8 mouse cellular contexts compared by ENCODE assay signal in the genomic region with DNA sequence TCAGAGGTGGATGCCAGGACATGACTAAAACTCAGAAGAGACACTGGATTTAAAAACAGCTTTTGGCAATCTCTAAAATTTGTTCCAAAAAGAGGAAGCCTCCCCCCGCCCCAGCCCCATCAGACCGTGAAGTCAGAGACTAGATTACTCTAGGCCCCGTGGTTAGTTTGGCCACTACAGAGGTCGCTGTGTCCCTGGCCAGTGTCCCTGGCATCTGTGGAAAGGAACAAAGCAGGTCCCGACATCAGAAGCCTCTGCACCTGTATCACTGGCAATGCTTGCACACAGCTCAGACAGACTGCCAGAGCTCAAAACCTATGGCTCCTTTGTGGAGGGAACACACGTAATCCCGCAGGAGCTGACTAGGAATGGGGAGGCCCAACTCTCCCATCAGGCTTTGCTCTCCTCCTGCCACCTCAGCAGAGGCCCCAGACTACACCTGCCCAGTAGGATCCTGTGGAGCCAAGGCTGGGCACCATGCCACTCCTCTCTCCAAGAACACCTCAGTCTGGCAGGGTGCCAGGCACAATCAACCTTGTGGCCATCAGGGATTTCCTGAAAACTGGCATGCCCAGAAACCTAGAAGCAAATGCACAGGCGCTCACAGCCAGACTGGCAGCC. TPM values are rescaled to one million over a fixed set of nuclear protein-coding genes. Genes with fewer than 3 reads are reported as not detected.
DNase-seq lines count a peak whose midpoint lies in the region; ATAC-seq and TF ChIP-seq lines count a peak whose summit lies in the region.

No protein-coding gene starts in this region.

- H3K27ac ChIP-seq in cerebellum, adult 2 months (ENCODE audit: insufficient read depth, low read length), result no peak overlapping the region
- peak overlapping the region; percentile 98 for H3K27ac ChIP-seq in heart, embryonic 16.5 days (ENCODE audit: low read length)
- peak overlapping the region; percentile 71 for H3K27ac ChIP-seq in limb, embryonic 15.5 days
- H3K27ac ChIP-seq in small intestine, adult 2 months (ENCODE audit: insufficient read depth, low read depth, low read length), result peak overlapping the region; percentile 90

- intact Hi-C loops in left cerebral cortex, postnatal 25 days (cut with DNase I), result no loop called here

- no peak for TF ChIP-seq POLR2A in cerebellum, adult 2 months (IDR thresholded peaks at IDR 0.05; ENCODE audit: borderline replicate concordance, insufficient read depth, low read length)
- TF ChIP-seq POLR2A in small intestine, adult 2 months (IDR thresholded peaks at IDR 0.05; ENCODE audit: low read depth, low read length), result no peak

- H3K9ac ChIP-seq in heart, embryonic 16.5 days (ENCODE audit: low read length), result peak overlapping the region; percentile 61
- H3K9ac ChIP-seq in limb, embryonic 15.5 days, result no peak overlapping the region

- peaks cover 9% of the 10 kb centered on the region for H3K4me1 ChIP-seq in cerebellum, adult 2 months (ENCODE audit: control insufficient read depth, insufficient read depth, low read length)
- peaks cover 88% of the 10 kb centered on the region for H3K4me1 ChIP-seq in heart, embryonic 16.5 days (ENCODE audit: control insufficient read depth, insufficient read depth, low read length)
- peaks cover 84% of the 10 kb centered on the region for H3K4me1 ChIP-seq in limb, embryonic 15.5 days
- H3K4me1 ChIP-seq in small intestine, adult 2 months (ENCODE audit: control insufficient read depth, insufficient read depth, insufficient read length, low read length), result peaks cover 47% of the 10 kb centered on the region

- TF ChIP-seq CTCF in cerebellum, adult 2 months (IDR thresholded peaks at IDR 0.05; ENCODE audit: borderline replicate concordance, insufficient read depth, low read depth, low read length), result no peak
- TF ChIP-seq CTCF in small intestine, adult 2 months (IDR thresholded peaks at IDR 0.05; ENCODE audit: extremely low read depth, insufficient read length, insufficient replicate concordance, low read depth, low read length), result peak; percentile 18; the same call in 1 of the 2 replicates

- no peaks in the 10 kb centered on the region for H3K27me3 ChIP-seq in cerebellum, adult 2 months (ENCODE audit: control insufficient read depth, insufficient read depth, low read length)
- no peaks in the 10 kb centered on the region for H3K27me3 ChIP-seq in heart, embryonic 16.5 days (ENCODE audit: control insufficient read depth, insufficient read depth, low read length)
- H3K27me3 ChIP-seq in limb, embryonic 15.5 days, result no peaks in the 10 kb centered on the region
- H3K27me3 ChIP-seq in small intestine, adult 2 months (ENCODE audit: control insufficient read depth, insufficient read depth, low read length), result no peaks in the 10 kb centered on the region

- H3K4me3 ChIP-seq in cerebellum, adult 2 months (replicated peaks; ENCODE audit: insufficient read depth, low read depth, low read length), result no peak overlapping the region
- no peak overlapping the region for H3K4me3 ChIP-seq in heart, embryonic 16.5 days (ENCODE audit: low read length)
- H3K4me3 ChIP-seq in limb, embryonic 15.5 days, result no peak overlapping the region
- H3K4me3 ChIP-seq in small intestine, adult 2 months (ENCODE audit: low read depth, low read length), result no peak overlapping the region

- no peaks in the 10 kb centered on the region for H3K9me3 ChIP-seq in heart, embryonic 16.5 days (replicated peaks; ENCODE audit: control insufficient read depth, low read length)
- no peaks in the 10 kb centered on the region for H3K9me3 ChIP-seq in limb, embryonic 15.5 days

- no peaks in the 10 kb centered on the region for H3K36me3 ChIP-seq in heart, embryonic 16.5 days (ENCODE audit: control insufficient read depth, insufficient read depth)
- H3K36me3 ChIP-seq in limb, embryonic 15.5 days, result 0 out of 2 replicates have a peak, but pooled peaks cover 3% of the 10 kb centered on the region
- H3K36me3 ChIP-seq in small intestine, adult 2 months (ENCODE audit: control insufficient read depth, insufficient read depth, low read length), result no peaks in the 10 kb centered on the region; the same call in 1 of the 2 replicates

- H3K4me2 ChIP-seq in heart, embryonic 16.5 days (ENCODE audit: low read depth, low read length), result peak overlapping the region; percentile 29; the same call in 1 of the 2 replicates
- no peak overlapping the region for H3K4me2 ChIP-seq in limb, embryonic 15.5 days

- peak; percentile 63 for DNase-seq in ovary, adult 18-20 months (ENCODE audit: low spot score)
- DNase-seq in ovary, postnatal 10 days (ENCODE audit: low spot score), result no peak
- DNase-seq in cerebellum, adult 2 months, result peak; percentile 84 to 86
- no peak for DNase-seq in left cerebral cortex, adult 8-10 months (ENCODE audit: low spot score in 2 of 2)
- DNase-seq in left cerebral cortex, postnatal 25 days (ENCODE audit: low spot score in 2 of 2), result no peak

- 12% methylated on average over 8 of the region's 8 CpGs for WGBS in cerebellum, adult 2 months
- WGBS in heart, embryonic 16.5 days, result 43% methylated on average over 8 of the region's 8 CpGs
- WGBS in limb, embryonic 15.5 days, result 59% methylated on average over 8 of the region's 8 CpGs
- 21% methylated on average over 8 of the region's 8 CpGs for WGBS in small intestine, adult 2 months

- no peak for ATAC-seq in heart, embryonic 16.5 days (replicated peaks; ENCODE audit: extremely low read depth, insufficient read depth, low FRiP score)
- ATAC-seq in limb, embryonic 15.5 days (ENCODE audit: insufficient number of reproducible peaks, low FRiP score, low TSS enrichment, low read depth), result no peak

RNA-seq across cellular contexts. Expression of a gene that starts 5.2 kb away (rescaled TPM):
- polyA plus RNA-seq in cerebellum, adult 2 months (2012; rRNA removed), result 5.9 and 6.5 TPM in 2 replicates
- polyA plus RNA-seq in heart, embryonic 16.5 days (2015; fragmentation: Nextera tagmentation; extraction: Ambion mirVana), result 11.4 and 15.2 TPM in 2 replicates
- polyA plus RNA-seq in limb, embryonic 15.5 days (2015; fragmentation: Nextera tagmentation; extraction: Ambion mirVana), result 13.1 and 14.5 TPM in 2 replicates
- 40.6 and 109 TPM in 2 replicates for polyA plus RNA-seq in small intestine, adult 2 months (2012; rRNA removed)
- 10 to 100 TPM; 18.8 to 21.2 (median 19.8) TPM for total RNA-seq in left cerebral cortex, adult 8-10 months (2022)
- total RNA-seq in left cerebral cortex, postnatal 25 days (2021), result 10 to 100 TPM; 18.0 to 20.0 TPM

RNA-seq across cellular contexts. Expression of a gene that starts 5.3 kb away (rescaled TPM):
- 19.8 and 28.0 TPM in 2 replicates for polyA plus RNA-seq in cerebellum, adult 2 months (2012; rRNA removed)
- 48.8 and 49.0 TPM in 2 replicates for polyA plus RNA-seq in heart, embryonic 16.5 days (2015; fragmentation: Nextera tagmentation; extraction: Ambion mirVana)
- polyA plus RNA-seq in limb, embryonic 15.5 days (2015; fragmentation: Nextera tagmentation; extraction: Ambion mirVana), result 57.0 and 61.9 TPM in 2 replicates
- polyA plus RNA-seq in small intestine, adult 2 months (2012; rRNA removed), result 20.0 and 26.4 TPM in 2 replicates
- 10 to 100 TPM; 21.5 to 34.3 (median 25.6) TPM for total RNA-seq in left cerebral cortex, adult 8-10 months (2022)
- total RNA-seq in left cerebral cortex, postnatal 25 days (2021), result 10 to 100 TPM; 18.4 to 20.2 TPM

Comparison
In these comparisons a context has a peak if more than half of its experiments do, and no peak if none do; other contexts are left out.
1. DNase-seq: peak in ovary, adult 18-20 months (single experiment) and cerebellum, adult 2 months (2 of 2); none in ovary, postnatal 10 days (single experiment), left cerebral cortex, adult 8-10 months (0 of 2) and left cerebral cortex, postnatal 25 days (0 of 2).